Mouse (Mus musculus) spleen, postnatal 36 days (tissue): ENCODE measurements around the gene Sav1.

Experiments
- DNase-seq, 2 experiments: peaks; one replicate each; pipeline ENCODE4 v3.0.0; 2022; ENCODE audit warnings: low spot score in 2 of 2, mixed read lengths in 1 of 2

The Sav1 gene

GRCm38 (mm10) chr12:69986786-69987497 is at the start of gene Sav1:
TSS of gene Sav1 (minus strand) at chr12:69987002.
- peak; percentile 84 to 87 for DNase-seq

- no peak for DNase-seq
Observed at GRCm38 (mm10) chr12:70026233-70026632, 39.4 kb upstream of the Sav1 start.

GRCm38 (mm10) chr12:70025431-70025830 is 38.6 kb upstream of the Sav1 start:
- no peak for DNase-seq

- DNase-seq: no peak
Observed at GRCm38 (mm10) chr12:70023580-70023979, 36.8 kb upstream of the Sav1 start.

GRCm38 (mm10) chr12:70018153-70018552 is 31.4 kb upstream of the Sav1 start:
- DNase-seq: peak in 1 of 2 experiments; percentile 13

- DNase-seq: no peak
Observed at GRCm38 (mm10) chr12:70015936-70016335, 29.1 kb upstream of the Sav1 start.

GRCm38 (mm10) chr12:70011681-70012080 is 24.9 kb upstream of the Sav1 start:
- DNase-seq: no peak

GRCm38 (mm10) chr12:70010356-70010755 is 23.6 kb upstream of the Sav1 start:
- no peak for DNase-seq

- no peak for DNase-seq
Observed at GRCm38 (mm10) chr12:70005103-70005502, 18.3 kb upstream of the Sav1 start.

GRCm38 (mm10) chr12:69998186-69998983 is 11.6 kb upstream of the Sav1 start:
- no peak for DNase-seq

GRCm38 (mm10) chr12:69995382-69995781 is 8.6 kb upstream of the Sav1 start:
- DNase-seq: no peak

GRCm38 (mm10) chr12:69986241-69986762 is 500 bp downstream of the Sav1 start:
- peak; percentile 14 to 25 for DNase-seq

GRCm38 (mm10) chr12:69985546-69985945 is 1.3 kb downstream of the Sav1 start:
- no peak for DNase-seq

GRCm38 (mm10) chr12:69982874-69983273 is 3.9 kb downstream of the Sav1 start:
- DNase-seq: peak in 1 of 2 experiments; percentile 24

- DNase-seq: no peak
Observed at GRCm38 (mm10) chr12:69977376-69977998, 9.3 kb downstream of the Sav1 start.

- DNase-seq: no peak
Observed at GRCm38 (mm10) chr12:69976688-69977087, 10.1 kb downstream of the Sav1 start.

GRCm38 (mm10) chr12:69973666-69974065 is 13.1 kb downstream of the Sav1 start:
- DNase-seq: no peak

- no peak for DNase-seq
Observed at GRCm38 (mm10) chr12:69968154-69968553, 18.6 kb downstream of the Sav1 start.

- no peak for DNase-seq
Observed at GRCm38 (mm10) chr12:69967112-69967511, 19.7 kb downstream of the Sav1 start.

- no peak for DNase-seq
Observed at GRCm38 (mm10) chr12:69966071-69966470, 20.7 kb downstream of the Sav1 start.

- no peak for DNase-seq
Observed at GRCm38 (mm10) chr12:69965644-69966043, 21.2 kb downstream of the Sav1 start.

GRCm38 (mm10) chr12:69963141-69963540 is 23.7 kb downstream of the Sav1 start:
- DNase-seq: no peak
